Mouse (Mus musculus) neural tube, embryonic 15.5 days (tissue): ENCODE measurements around the gene Exosc5. TPM values are rescaled to one million over a fixed set of nuclear protein-coding genes. Genes with fewer than 3 reads are reported as not detected.

Source experiments
- ATAC-seq: fragments of 200-750 bp; cut with Nextera tagmentation; 2 replicates; pipeline ENCODE4 v1.8.0; 2017; ENCODE audit warnings: mild to moderate bottlenecking, moderate TSS enrichment, moderate library complexity; ENCODE audit not compliant: low FRiP score
- H3K27ac ChIP-seq: fragments of 300-500 bp; sonication (generic); replicated peaks from 2 replicates; pipeline ENCODE4 v1.5.1; 2015; ENCODE audit warnings: mild to moderate bottlenecking, inconsistent platforms
- H3K27me3 ChIP-seq: fragments of 300-500 bp; sonication (generic); replicated peaks from 2 replicates; pipeline ENCODE4 v1.6.1; 2015; ENCODE audit warnings: inconsistent platforms
- H3K36me3 ChIP-seq: fragments of 300-500 bp; sonication (generic); 2 replicates; pipeline ENCODE4 v1.6.1; 2015; ENCODE audit warnings: inconsistent platforms
- H3K4me1 ChIP-seq: fragments of 300-500 bp; sonication (generic); 2 replicates; pipeline ENCODE4 v1.6.1; 2015; ENCODE audit warnings: inconsistent platforms
- H3K4me2 ChIP-seq: fragments of 300-500 bp; sonication (generic); 2 replicates; pipeline ENCODE4 v1.6.1; 2015; ENCODE audit warnings: inconsistent platforms, mild to moderate bottlenecking, moderate library complexity
- H3K4me3 ChIP-seq: fragments of 300-500 bp; sonication (generic); replicated peaks from 2 replicates; pipeline ENCODE4 v1.5.1; 2015; ENCODE audit warnings: mild to moderate bottlenecking, inconsistent platforms
- H3K9ac ChIP-seq: fragments of 300-500 bp; sonication (generic); replicated peaks from 2 replicates; pipeline ENCODE4 v1.6.1; 2015; ENCODE audit warnings: mild to moderate bottlenecking, inconsistent platforms
- H3K9me3 ChIP-seq: fragments of 300-500 bp; sonication (generic); replicated peaks from 2 replicates; pipeline ENCODE4 v1.6.1; 2016; ENCODE audit warnings: inconsistent platforms
- WGBS: fragments of 180-500 bp; shearing (Covaris S2); methylation state at CpG from one replicate; pipeline ENCODE4 v1.1.7; 2015; ENCODE audit warnings: mixed read lengths; 5-methylcytosine and 5-hydroxymethylcytosine counted together
- polyA plus RNA-seq: library from polyadenylated mRNA; unstranded; fragments of >200 nt; fragmentation: Nextera tagmentation; extraction: Ambion mirVana; gene quantifications from 2 replicates; pipeline ENCODE4 v1.2.1, GENCODE M21; 2015

Exosc5 gene
- polyA plus RNA-seq, 1 experiment from 2014 or later = 36.8 TPM

DNA sequence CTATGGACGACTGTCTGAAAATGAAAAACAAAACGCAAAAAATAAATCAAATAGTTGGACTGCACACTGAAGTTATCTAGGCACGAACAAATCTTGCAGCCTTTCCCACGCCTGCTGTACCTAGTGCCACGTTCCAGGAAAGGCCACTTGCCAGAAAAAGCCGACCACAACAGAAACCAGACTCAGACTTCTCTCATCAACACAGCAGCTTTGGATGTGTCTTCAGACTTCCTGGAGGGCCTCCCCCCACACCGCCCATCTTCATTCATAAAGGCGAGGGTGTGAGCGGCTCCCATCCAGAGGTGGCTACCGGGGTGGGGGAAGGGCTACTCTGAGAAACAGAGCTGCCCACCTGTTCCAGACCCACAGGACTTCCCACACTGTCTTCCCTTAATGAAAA lies 14.8 kb upstream of the Exosc5 start:
- Histone ChIP-seq H3K4me1 (no peaks in the 10 kb centered on the region), H3K36me3 (peaks cover 26% of the 10 kb centered on the region), H3K27me3 (no peaks in the 10 kb centered on the region), H3K4me2 (no peak overlapping the region), H3K27ac (no peak overlapping the region), H3K9ac (no peak overlapping the region), H3K4me3 (no peak overlapping the region), H3K9me3 (no peaks in the 10 kb centered on the region)
- 81% methylated on average over 10 of the region's 10 CpGs for WGBS
- no peak for ATAC-seq

DNA sequence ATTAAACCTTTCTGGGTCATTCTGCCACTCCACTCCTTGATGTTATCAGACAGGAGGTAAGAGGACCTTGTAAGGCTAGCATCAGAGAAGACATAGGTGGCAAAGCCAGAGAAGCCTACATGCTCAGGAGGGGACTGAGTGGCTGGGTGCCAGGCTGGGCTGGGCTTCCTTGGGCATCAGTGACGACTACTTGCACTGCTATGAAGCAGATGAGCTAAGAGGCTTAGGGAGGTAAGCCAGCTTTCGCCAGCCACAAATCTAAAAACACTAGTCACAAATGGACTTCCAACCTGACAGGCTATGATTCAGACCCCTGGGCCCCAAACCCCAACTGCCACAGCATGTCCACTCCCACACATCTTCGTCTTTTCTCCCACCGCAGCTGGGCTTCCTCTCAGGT lies 14.3 kb upstream of the Exosc5 start:
- no peaks in the 10 kb centered on the region for H3K27me3 ChIP-seq
- H3K27ac ChIP-seq = no peak overlapping the region
- 84% methylated on average over 4 of the region's 4 CpGs for WGBS
- H3K36me3 ChIP-seq = peaks cover 22% of the 10 kb centered on the region
- no peak overlapping the region for H3K4me3 ChIP-seq
- H3K9me3 ChIP-seq = no peaks in the 10 kb centered on the region
- no peak overlapping the region for H3K4me2 ChIP-seq
- no peak overlapping the region for H3K9ac ChIP-seq
- no peak for ATAC-seq
- H3K4me1 ChIP-seq = no peaks in the 10 kb centered on the region

DNA sequence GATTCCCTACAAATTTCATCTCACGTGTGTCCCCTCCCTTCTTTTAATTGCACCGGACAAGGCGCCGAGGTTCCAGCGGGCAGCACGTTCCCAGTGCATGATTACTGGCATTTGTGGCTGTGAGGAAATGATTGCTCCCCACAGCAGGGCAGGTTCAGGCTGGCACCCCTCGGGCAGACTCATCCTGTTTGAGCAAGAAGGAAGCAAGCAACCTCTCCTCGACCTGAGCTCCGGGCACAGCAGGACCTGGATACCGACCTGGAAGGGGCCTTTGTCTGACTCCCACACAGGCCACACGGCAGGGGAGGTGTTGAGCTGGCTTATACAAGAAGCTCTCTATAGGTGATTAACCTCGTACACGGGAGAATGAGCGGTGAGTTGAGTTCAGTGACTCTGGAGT lies 13.9 kb upstream of the Exosc5 start:
- H3K9me3 ChIP-seq = no peaks in the 10 kb centered on the region
- H3K4me1 ChIP-seq = no peaks in the 10 kb centered on the region
- no peak overlapping the region for H3K4me3 ChIP-seq
- 67% methylated on average over 14 of the region's 14 CpGs for WGBS
- H3K4me2 ChIP-seq = no peak overlapping the region
- no peaks in the 10 kb centered on the region for H3K27me3 ChIP-seq
- ATAC-seq = no peak
- H3K36me3 ChIP-seq = peaks cover 17% of the 10 kb centered on the region
- H3K27ac ChIP-seq = no peak overlapping the region
- no peak overlapping the region for H3K9ac ChIP-seq

DNA sequence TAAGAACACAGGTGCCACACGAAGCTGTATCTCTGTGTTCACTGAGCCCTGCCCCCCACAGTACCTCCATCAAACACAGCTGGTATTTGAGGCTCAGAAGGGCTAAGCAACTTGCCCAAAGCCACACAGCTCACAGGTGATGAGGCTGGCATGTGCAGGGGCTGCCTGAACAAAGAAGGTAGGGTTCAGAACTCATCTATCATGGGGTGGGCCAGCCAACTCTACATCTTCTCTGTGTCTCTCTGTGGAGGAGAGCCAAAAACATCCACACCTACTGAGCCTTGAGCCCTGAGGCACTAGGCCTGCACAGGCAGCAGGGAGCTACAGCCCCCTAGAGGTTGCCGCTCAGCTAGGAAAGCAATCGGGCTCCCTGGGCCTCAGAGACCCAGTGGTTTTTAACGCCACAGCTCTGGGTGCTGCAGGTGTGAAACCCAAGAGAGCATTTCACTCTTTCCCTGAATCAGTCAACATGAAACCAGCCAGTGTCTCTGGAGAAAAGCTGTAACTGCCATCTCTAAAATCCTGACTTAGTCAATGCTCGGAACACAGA lies 11.3 kb upstream of the Exosc5 start:
- Histone ChIP-seq H3K4me3 (no peak overlapping the region), H3K36me3 (peaks cover 6% of the 10 kb centered on the region; the same call in 1 of the 2 replicates), H3K9me3 (no peaks in the 10 kb centered on the region), H3K9ac (no peak overlapping the region), H3K27me3 (no peaks in the 10 kb centered on the region), H3K4me2 (no peak overlapping the region), H3K27ac (no peak overlapping the region), H3K4me1 (no peaks in the 10 kb centered on the region)
- no peak for ATAC-seq
- 49% methylated on average over 5 of the region's 5 CpGs for WGBS

DNA sequence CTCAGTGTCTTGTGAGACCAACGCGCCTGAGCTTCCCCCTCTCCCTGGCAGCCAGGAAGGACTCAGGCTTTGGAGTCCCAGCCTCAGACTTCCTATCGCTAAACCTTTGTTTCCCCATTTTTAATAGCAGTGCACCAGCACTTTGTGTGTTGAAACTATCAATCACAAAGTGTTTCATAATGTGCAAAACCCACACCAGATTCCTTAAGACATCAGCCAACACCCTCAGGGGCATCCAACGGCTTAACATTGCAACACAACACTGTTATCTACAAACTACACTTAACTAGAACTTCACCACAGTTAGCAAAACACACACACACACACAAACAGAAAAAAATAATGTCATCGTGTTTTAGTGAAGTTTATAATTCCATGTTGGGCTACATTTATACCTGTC lies 9.1 kb upstream of the Exosc5 start:
- no peaks in the 10 kb centered on the region for H3K27me3 ChIP-seq
- 87% methylated on average over 5 of the region's 5 CpGs for whole genome bisulfite sequencing
- peaks cover 10% of the 10 kb centered on the region; the same call in 1 of the 2 replicates for H3K36me3 ChIP-seq
- H3K4me3 ChIP-seq = no peak overlapping the region
- no peak overlapping the region for H3K27ac ChIP-seq
- no peak overlapping the region for H3K4me2 ChIP-seq
- H3K9ac ChIP-seq = no peak overlapping the region
- ATAC-seq = no peak
- H3K9me3 ChIP-seq = no peaks in the 10 kb centered on the region
- H3K4me1 ChIP-seq = no peaks in the 10 kb centered on the region

DNA sequence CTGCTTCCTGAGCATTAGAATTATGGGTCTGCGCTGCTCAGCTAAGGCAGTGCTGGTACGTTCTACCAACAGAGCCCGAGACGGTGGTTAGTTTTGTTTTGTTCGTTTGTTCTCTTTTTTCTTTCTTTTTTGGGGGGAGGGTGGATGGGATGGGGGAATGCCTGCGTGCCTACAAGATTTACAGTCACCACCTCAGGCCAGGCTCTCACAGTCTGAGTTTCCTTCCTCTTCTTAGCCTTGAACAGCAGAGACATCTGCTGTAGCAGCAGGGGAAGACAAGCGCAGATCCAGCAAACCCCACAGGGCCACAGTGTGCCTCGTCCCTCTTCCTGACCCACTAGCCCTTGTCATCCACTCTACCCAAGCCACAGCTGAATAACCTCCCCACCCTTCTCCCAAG lies 7.7 kb upstream of the Exosc5 start:
- H3K4me3 ChIP-seq = no peak overlapping the region
- H3K4me1 ChIP-seq = peaks cover 7% of the 10 kb centered on the region
- H3K27ac ChIP-seq = no peak overlapping the region
- no peaks in the 10 kb centered on the region for H3K27me3 ChIP-seq
- H3K36me3 ChIP-seq = 0 out of 2 replicates have a peak, but pooled peaks cover 7% of the 10 kb centered on the region
- no peak overlapping the region for H3K4me2 ChIP-seq
- ATAC-seq = no peak
- 86% methylated on average over 8 of the region's 8 CpGs for WGBS
- no peak overlapping the region for H3K9ac ChIP-seq
- H3K9me3 ChIP-seq = no peaks in the 10 kb centered on the region

DNA sequence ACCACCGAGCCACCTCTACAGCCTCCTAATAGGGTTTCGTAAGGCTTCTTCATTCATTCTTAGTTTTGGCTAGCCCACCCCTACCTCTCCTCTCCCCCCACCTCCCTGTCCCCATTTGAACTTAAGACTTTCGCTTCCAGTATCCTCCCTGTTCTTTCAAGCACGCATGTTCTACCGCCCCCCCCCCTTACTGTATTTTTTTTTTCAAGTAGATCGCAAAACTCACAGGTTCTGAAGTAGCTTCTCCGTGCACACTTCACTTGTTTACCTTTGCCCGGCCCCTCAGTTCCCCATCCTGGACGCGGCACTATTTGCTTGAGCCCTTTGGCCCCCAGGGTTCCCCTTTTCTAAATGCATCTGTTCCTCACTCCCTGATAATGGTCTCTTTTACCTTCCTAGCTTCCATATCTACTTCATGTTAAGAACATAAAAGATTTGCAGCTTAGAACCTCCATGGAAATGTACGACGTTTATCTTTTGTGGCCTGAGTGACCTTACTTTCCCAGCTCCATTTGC lies 6.7 kb upstream of the Exosc5 start:
- 0 out of 2 replicates have a peak, but pooled peaks cover 7% of the 10 kb centered on the region for H3K36me3 ChIP-seq
- no peak overlapping the region for H3K27ac ChIP-seq
- H3K27me3 ChIP-seq = no peaks in the 10 kb centered on the region
- WGBS = 91% methylated on average over 12 of the region's 12 CpGs
- no peaks in the 10 kb centered on the region for H3K9me3 ChIP-seq
- ATAC-seq = no peak
- peaks cover 17% of the 10 kb centered on the region for H3K4me1 ChIP-seq
- H3K4me2 ChIP-seq = no peak overlapping the region
- no peak overlapping the region for H3K4me3 ChIP-seq
- no peak overlapping the region for H3K9ac ChIP-seq

DNA sequence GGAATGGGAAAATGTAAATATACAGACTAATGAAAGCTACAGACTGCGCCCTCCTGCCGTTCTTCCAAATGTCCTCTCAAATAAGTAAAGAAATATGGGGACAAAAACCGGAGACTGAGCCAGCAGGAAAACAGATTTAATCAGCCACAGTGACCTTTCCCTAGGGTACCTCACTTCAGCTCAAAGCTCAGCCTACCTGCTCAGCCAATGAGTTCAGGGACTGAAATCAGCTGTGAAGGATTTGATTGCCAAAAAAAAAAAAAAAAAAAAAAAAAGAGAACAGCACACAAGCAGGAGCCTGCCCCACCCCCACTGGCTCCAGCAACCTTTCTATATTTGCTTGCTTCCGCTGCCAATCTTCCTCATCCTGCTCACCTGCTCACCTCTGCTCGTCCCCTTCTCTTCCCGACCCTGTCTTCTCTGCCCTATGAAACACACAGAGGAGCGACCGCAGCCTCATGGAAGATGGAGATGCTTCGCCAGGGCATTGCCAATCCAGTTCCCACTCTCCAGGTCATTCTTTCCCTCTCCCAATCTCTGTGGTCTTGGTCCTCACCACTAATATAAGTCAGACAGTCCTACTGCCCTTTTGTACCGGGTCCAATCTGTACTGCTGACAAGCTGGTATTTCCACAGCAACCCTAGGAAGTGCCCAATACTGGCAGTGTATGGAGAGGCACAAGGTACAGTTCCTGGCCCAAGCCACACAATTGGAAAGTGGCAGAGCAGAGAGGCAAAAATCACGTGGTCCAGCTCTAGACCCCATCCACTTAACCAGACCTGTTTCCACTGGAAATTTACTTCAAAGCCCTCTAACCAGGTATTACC lies 3.1 kb upstream of the Exosc5 start:
- Histone ChIP-seq H3K36me3 (0 out of 2 replicates have a peak, but pooled peaks cover 7% of the 10 kb centered on the region), H3K27ac (no peak overlapping the region), H3K9me3 (no peaks in the 10 kb centered on the region), H3K27me3 (no peaks in the 10 kb centered on the region), H3K4me2 (no peak overlapping the region), H3K4me3 (no peak overlapping the region), H3K4me1 (peaks cover 37% of the 10 kb centered on the region), H3K9ac (no peak overlapping the region)
- WGBS = 78% methylated on average over 11 of the region's 11 CpGs
- ATAC-seq = no peak

DNA sequence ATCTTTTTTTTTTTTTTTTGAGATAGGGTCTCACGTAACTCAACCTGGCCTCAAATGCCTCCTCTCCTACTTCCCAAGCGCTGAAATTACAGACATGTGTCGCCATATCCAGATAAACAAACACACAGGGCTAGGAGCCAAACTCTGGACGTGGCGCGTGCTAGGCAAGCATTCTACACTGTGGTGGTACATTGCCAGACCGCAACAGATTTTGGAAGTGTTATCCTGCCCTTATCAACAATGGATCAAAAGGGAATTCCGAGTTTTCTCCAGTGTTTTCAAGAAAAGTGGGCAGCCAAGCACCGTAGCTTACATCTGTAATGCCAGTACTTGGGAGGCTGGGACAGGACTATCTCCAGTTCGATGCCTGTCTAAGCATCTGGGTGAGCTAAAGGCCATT lies 1.2 kb upstream of the Exosc5 start:
- Histone ChIP-seq H3K27me3 (no peaks in the 10 kb centered on the region), H3K4me1 (peaks cover 37% of the 10 kb centered on the region), H3K9me3 (no peaks in the 10 kb centered on the region), H3K4me3 (peak overlapping the region; percentile 82), H3K27ac (no peak overlapping the region), H3K4me2 (peak overlapping the region; percentile 88), H3K36me3 (peaks cover 7% of the 10 kb centered on the region; the same call in 1 of the 2 replicates), H3K9ac (peak overlapping the region; percentile 77)
- ATAC-seq = no peak
- 39% methylated on average over 10 of the region's 10 CpGs for WGBS

DNA sequence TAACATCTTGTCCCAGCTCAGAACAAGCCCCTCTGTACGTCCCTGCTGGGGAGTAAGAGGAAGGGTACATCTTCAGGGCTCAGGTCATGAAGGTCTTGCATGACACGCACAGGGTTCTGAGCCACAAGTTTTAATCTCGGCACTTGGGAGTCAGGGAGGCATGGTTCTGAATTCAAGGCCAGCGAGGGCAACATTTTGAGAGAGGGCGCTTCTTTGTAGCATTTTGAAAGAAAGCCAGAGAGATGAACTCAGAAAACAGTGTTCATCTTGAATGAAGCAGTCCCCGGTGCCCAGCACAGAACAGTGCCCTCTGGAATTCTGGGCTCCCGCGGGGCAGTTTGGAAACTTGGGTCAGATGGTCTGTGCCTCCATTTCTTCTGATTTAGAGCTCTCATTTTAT lies 7.4 kb downstream of the Exosc5 start:
- Histone ChIP-seq H3K36me3 (peaks cover 41% of the 10 kb centered on the region), H3K4me2 (no peak overlapping the region), H3K4me3 (no peak overlapping the region), H3K4me1 (no peaks in the 10 kb centered on the region), H3K27ac (no peak overlapping the region), H3K9ac (no peak overlapping the region), H3K27me3 (no peaks in the 10 kb centered on the region), H3K9me3 (no peaks in the 10 kb centered on the region)
- no peak for ATAC-seq
- WGBS = 96% methylated on average over 8 of the region's 8 CpGs

DNA sequence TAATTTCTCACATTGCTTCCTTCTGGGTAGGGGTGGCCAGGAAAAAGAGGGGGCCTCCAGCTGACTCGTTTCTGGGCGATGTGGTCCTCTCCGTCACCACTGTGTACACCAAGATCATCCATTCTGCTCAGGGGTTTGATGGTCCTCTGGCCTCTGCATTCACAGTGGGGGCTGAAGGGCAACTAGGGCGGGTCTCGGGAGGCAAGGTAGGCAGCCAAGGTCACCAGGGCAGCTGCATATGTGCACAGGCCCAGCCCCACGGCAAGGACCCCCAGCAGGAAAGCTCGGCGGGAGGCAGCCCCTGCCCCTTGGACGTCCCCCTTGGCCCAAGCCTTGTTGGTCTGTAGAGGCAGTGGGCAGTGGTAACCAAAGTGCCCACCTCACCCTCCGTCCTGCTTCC lies 10.2 kb downstream of the Exosc5 start:
- Histone ChIP-seq H3K4me3 (no peak overlapping the region), H3K4me1 (peaks cover 2% of the 10 kb centered on the region), H3K27ac (no peak overlapping the region), H3K36me3 (peaks cover 34% of the 10 kb centered on the region), H3K27me3 (peaks cover 14% of the 10 kb centered on the region; the same call in 1 of the 2 replicates), H3K9ac (no peak overlapping the region), H3K4me2 (no peak overlapping the region), H3K9me3 (no peaks in the 10 kb centered on the region)
- ATAC-seq = no peak
- WGBS = 95% methylated on average over 10 of the region's 10 CpGs

DNA sequence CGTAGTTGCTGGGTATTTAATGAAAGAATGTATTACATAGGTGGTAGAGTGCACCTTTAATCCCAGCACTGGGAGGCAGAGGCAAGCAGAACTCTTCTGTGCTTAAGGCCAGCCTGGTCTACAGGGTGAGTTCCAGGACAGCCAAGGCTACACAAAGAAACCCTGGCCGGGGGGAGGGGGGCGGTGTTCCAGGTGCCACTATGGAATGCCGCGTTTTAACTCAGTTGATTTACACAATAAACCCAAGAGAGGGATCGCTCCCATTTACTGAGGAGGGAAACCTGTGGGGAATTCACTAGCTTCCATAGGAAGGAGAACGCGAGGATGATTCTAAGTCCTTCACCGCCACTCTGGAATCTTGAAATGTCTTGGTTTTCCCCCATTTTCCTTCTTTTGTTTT lies 10.7 kb downstream of the Exosc5 start:
- peaks cover 7% of the 10 kb centered on the region for H3K4me1 ChIP-seq
- H3K27ac ChIP-seq = no peak overlapping the region
- 78% methylated on average over 9 of the region's 9 CpGs for WGBS
- H3K36me3 ChIP-seq = peaks cover 30% of the 10 kb centered on the region
- no peak overlapping the region for H3K9ac ChIP-seq
- peaks cover 19% of the 10 kb centered on the region; the same call in 1 of the 2 replicates for H3K27me3 ChIP-seq
- no peak for ATAC-seq
- no peaks in the 10 kb centered on the region for H3K9me3 ChIP-seq
- no peak overlapping the region for H3K4me3 ChIP-seq
- H3K4me2 ChIP-seq = no peak overlapping the region
